Mouse (Mus musculus): ENCODE data around the gene Dapl1. TPM values are rescaled to one million over a fixed set of nuclear protein-coding genes. Genes with fewer than 3 reads are reported as not detected.

The Dapl1 gene
- total RNA-seq, 1 experiment from 2014 or later, result not detected

DNA sequence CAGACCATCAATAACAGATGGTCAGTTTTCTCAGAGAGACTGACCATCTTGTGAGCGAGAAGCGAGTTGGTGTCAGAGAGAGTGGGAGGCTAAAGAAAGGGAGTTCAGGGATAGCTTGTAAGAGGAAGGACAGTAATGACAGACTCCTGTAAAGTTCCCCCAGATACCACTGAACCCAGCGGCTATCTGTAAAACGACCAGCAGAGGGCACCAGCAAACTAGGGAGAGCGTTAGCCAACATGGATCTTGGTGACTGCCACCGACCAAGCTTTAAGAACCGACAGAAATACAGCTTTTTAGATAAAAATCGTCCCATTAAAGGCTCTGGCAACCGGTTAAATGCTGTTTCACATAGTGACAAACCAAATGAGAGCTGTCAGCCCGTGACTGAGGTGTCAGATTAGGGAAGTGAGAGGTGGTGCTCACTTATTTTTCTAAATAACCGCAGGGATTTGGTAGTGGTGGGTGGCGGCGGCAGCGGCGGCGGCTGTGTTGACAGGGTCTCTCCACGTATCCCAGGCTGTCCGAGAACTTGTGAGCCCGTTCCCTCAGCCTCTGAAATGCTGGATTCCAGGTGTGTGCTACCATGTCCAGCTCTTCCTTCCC is 37.7 kb downstream of the Dapl1 start:
- peak; percentile 86 to 87 for ATAC-seq (replicated peaks in 1 of 2; ENCODE audit: insufficient read depth in 1 of 2, low FRiP score in 2 of 2, low TSS enrichment in 1 of 2, low read depth in 1 of 2, poor library complexity in 2 of 2, severe bottlenecking in 2 of 2)

DNA sequence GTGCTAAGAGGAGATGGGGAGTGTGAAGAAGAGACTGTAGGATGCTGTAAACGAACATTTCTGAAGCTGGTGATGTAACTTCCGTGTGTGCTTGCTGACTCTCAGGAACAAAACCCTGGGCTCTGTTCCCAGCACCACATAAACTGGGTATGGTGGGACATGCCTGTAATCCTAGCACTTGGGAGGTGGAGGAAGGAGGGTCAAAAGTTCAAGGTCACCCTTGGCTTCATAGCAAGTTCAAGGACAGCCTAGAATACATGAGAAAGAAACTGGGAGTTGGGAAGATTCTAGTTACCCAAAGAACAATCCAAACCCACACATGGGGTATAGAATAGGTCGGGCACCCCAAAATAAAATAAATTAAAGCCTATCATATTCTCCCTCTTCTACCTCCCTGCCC is 39.1 kb downstream of the Dapl1 start:
- no peak for ATAC-seq (replicated peaks in 1 of 2; ENCODE audit: insufficient read depth in 1 of 2, low FRiP score in 2 of 2, low TSS enrichment in 1 of 2, low read depth in 1 of 2, poor library complexity in 2 of 2, severe bottlenecking in 2 of 2)

DNA sequence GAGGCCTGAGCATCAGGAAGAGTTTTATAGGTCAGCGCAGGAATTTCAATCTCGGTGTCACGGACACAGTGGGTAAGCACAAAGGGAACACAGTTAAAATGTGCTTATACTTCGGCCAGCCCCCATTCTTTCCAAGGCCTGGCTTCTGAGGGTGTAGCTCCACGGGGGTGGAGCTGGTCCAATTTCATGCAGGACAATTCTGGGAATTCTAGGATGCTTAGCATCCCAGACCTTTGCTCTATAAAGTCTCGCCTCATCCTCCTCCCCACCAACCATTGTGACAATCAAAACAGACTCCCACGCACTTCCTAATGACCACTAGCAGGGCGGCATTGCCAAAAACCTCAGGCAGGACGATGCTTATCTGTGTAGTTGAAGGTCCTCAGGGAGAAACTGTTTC is 42.4 kb downstream of the Dapl1 start:
- no peak for ATAC-seq (replicated peaks in 1 of 2; ENCODE audit: insufficient read depth in 1 of 2, low FRiP score in 2 of 2, low TSS enrichment in 1 of 2, low read depth in 1 of 2, poor library complexity in 2 of 2, severe bottlenecking in 2 of 2)

GRCm38 (mm10) chr2:59529574-59530080 is 45.2 kb downstream of the Dapl1 start:
- ATAC-seq (replicated peaks in 1 of 2; ENCODE audit: insufficient read depth in 1 of 2, low FRiP score in 2 of 2, low TSS enrichment in 1 of 2, low read depth in 1 of 2, poor library complexity in 2 of 2, severe bottlenecking in 2 of 2), result peak; percentile 32 to 53; a peak in 3 of 4 replicates

- ATAC-seq (replicated peaks in 1 of 2; ENCODE audit: insufficient read depth in 1 of 2, low FRiP score in 2 of 2, low TSS enrichment in 1 of 2, low read depth in 1 of 2, poor library complexity in 2 of 2, severe bottlenecking in 2 of 2), result no peak
Measured at GRCm38 (mm10) chr2:59530811-59531210, 46.4 kb downstream of the Dapl1 start.

DNA sequence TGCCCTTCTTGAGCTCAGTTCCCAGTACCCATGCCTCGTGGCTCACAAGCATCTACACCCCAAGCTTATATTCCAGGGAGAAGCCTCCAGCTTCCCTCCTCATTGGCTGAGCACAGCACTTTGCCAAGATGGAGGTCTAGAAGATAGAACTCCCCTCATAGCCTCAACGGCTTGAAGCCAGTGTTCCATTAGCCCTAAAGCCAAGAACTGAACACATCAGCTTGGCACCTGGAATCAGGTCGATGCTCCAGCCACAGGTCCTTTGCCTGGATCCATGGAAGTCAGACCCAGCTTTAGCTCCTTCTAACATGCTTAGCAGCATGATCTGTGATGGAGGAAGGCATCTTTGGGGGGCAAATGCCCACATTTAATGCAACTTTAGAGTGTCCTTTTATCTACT is 48.5 kb downstream of the Dapl1 start:
- no peak for ATAC-seq (replicated peaks in 1 of 2; ENCODE audit: insufficient read depth in 1 of 2, low FRiP score in 2 of 2, low TSS enrichment in 1 of 2, low read depth in 1 of 2, poor library complexity in 2 of 2, severe bottlenecking in 2 of 2)

DNA sequence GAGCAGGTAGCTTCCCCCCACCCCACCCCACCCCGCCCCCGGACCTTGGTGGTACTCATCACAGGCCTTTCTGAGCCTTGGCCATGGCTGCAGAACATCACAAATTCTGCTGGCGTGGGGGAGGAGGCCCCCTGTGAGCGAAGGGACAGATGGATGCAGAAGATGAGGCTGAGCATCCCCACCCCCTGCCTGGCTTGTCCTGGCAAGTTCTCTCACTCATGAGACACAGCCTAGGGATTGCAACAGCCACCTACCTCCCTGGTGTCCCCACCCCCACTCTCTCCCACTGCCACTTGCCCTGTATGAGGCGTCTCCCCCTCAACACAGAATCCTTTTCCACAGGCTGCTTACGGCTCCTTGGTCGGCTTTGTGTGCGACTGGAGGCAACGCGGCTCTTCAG is 49.1 kb downstream of the Dapl1 start:
- ATAC-seq (replicated peaks in 1 of 2; ENCODE audit: insufficient read depth in 1 of 2, low FRiP score in 2 of 2, low TSS enrichment in 1 of 2, low read depth in 1 of 2, poor library complexity in 2 of 2, severe bottlenecking in 2 of 2), result no peak

DNA sequence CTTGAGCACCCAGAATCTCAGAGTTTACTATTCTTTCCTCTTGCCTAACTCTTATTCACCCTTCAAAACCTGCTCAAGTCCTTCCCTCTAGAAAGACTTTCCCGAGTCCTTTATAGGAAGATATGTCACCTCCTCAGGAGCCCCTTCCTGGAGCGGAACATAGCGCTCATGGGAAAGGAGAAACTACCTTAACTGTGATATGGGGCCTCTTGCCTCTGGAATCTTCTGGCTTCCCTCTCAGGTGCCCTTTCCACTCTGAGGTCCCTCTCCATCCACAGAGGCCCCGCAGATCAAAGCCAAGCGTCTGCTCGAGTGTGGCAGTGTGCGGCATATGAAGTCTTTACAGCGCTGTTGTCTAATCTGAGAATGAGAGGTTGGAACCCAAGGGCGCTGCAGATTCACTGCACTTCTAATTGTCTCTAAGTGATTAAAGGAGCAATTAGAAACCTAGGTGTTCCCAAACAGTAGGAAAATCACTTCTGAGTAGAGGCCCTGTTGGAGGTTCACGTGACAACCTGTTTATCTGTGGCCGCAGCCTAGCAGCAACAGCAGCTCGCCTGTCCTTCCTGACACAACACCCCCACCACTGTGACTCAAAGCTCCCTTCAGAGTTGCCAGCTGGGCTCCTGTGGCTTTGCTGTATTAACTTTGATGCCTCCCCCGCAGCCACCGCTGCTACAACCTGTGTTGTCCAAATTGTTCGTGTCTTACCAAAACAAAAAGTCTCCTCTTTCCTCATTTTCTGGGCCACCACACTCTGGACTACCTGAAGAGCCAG is 49.7 kb downstream of the Dapl1 start:
- no peak for ATAC-seq (replicated peaks in 1 of 2; ENCODE audit: insufficient read depth in 1 of 2, low FRiP score in 2 of 2, low TSS enrichment in 1 of 2, low read depth in 1 of 2, poor library complexity in 2 of 2, severe bottlenecking in 2 of 2)

GRCm38 (mm10) chr2:59536958-59537357 is 52.5 kb downstream of the Dapl1 start:
- ATAC-seq (replicated peaks in 1 of 2; ENCODE audit: insufficient read depth in 1 of 2, low FRiP score in 2 of 2, low TSS enrichment in 1 of 2, low read depth in 1 of 2, poor library complexity in 2 of 2, severe bottlenecking in 2 of 2), result no peak

GRCm38 (mm10) chr2:59538031-59538430 is 53.6 kb downstream of the Dapl1 start:
- no peak for ATAC-seq (replicated peaks in 1 of 2; ENCODE audit: insufficient read depth in 1 of 2, low FRiP score in 2 of 2, low TSS enrichment in 1 of 2, low read depth in 1 of 2, poor library complexity in 2 of 2, severe bottlenecking in 2 of 2)

GRCm38 (mm10) chr2:59539796-59540195 is 55.3 kb downstream of the Dapl1 start:
- ATAC-seq (replicated peaks in 1 of 2; ENCODE audit: insufficient read depth in 1 of 2, low FRiP score in 2 of 2, low TSS enrichment in 1 of 2, low read depth in 1 of 2, poor library complexity in 2 of 2, severe bottlenecking in 2 of 2), result no peak

GRCm38 (mm10) chr2:59541121-59541887 is 56.9 kb downstream of the Dapl1 start:
- peak; percentile 62 to 80; a peak in 3 of 4 replicates for ATAC-seq (replicated peaks in 1 of 2; ENCODE audit: insufficient read depth in 1 of 2, low FRiP score in 2 of 2, low TSS enrichment in 1 of 2, low read depth in 1 of 2, poor library complexity in 2 of 2, severe bottlenecking in 2 of 2)

- no peak for ATAC-seq (replicated peaks in 1 of 2; ENCODE audit: insufficient read depth in 1 of 2, low FRiP score in 2 of 2, low TSS enrichment in 1 of 2, low read depth in 1 of 2, poor library complexity in 2 of 2, severe bottlenecking in 2 of 2)
Measured at GRCm38 (mm10) chr2:59543543-59544065, 59.2 kb downstream of the Dapl1 start.

DNA sequence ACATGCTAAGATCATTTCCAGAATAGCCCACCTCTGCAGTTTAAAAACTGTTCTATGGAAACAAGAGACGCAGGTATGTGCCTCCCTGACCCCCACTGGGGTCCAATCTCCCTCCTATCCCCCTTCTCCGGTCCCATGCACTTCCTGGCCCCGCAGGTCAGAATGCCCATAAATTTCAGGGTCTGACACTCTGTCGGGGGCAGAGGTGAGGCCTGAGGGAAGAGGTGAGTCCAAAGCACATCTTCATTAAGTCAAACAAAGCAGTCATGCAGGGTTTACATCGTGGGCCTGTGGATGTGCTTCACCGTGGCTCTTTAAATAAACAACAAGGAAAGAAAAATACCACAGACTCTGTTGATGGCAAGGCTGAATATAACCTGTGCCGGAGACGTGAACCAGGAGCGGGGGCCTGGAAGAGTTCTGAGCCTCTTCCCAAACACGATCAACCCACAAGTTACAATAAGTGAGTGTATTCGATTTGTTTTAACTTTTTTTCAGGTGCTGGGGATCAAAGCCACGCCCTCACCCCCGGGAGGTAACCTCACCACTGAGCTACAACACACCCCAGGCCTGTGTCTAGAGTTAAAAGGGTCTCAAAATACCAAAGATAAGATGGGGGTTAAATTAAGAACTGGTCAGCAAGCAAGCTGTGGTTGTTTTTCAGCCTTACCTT is 59.9 kb downstream of the Dapl1 start:
- no peak for ATAC-seq (replicated peaks in 1 of 2; ENCODE audit: insufficient read depth in 1 of 2, low FRiP score in 2 of 2, low TSS enrichment in 1 of 2, low read depth in 1 of 2, poor library complexity in 2 of 2, severe bottlenecking in 2 of 2)

DNA sequence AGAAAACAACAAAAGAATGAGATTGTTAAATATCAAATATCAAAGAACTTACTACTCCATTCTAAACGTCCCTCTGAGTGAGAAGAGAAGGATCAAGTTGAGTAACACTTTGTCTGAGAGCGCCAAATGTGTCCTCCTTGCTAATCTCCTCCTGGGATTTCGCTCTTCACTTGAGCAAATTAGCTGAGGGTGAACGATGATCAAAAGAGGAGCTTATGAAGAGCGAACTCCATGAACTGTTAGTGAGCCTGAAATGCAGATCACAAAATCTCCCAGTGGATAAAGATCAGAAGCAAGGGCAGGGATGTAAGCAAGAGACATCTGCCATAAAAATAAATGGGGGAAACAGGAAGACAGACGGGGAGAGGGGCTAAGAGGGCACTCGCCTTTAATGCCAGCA is 60.5 kb downstream of the Dapl1 start:
- ATAC-seq (replicated peaks in 1 of 2; ENCODE audit: insufficient read depth in 1 of 2, low FRiP score in 2 of 2, low TSS enrichment in 1 of 2, low read depth in 1 of 2, poor library complexity in 2 of 2, severe bottlenecking in 2 of 2), result no peak

DNA sequence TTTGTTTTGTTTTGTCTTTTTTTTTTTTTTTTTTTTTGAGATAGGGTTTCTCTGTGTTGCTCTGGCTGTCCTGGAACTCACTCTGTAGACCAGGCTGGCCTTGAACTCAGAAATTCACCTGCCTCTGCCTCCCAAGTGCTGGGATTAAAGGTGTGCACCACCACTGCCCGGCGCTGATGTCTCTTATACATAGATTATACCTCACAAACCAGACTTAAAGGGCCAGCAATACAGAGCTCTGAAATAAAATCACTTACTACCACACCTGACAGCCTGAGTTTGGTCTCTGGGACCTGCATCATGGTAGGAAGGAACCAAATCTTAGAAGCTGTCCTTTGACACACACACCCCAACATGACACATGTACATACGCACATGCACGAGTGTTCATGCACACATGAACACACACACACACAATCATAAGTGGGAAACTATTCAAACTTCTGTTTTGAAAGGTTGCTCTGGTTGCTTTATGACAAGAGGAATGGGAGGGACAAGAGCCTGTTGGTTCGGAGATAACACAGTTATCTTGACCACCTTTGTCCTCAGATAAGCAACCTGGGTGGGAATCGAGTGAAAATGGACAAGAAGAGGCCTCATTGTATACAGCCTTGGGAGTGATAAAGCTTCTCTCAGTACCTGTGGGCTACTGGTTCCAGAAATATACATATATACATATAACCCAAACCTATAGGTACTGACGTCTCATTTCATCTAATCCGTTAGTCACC is 63.1 kb downstream of the Dapl1 start:
- ATAC-seq (replicated peaks in 1 of 2; ENCODE audit: insufficient read depth in 1 of 2, low FRiP score in 2 of 2, low TSS enrichment in 1 of 2, low read depth in 1 of 2, poor library complexity in 2 of 2, severe bottlenecking in 2 of 2), result no peak

DNA sequence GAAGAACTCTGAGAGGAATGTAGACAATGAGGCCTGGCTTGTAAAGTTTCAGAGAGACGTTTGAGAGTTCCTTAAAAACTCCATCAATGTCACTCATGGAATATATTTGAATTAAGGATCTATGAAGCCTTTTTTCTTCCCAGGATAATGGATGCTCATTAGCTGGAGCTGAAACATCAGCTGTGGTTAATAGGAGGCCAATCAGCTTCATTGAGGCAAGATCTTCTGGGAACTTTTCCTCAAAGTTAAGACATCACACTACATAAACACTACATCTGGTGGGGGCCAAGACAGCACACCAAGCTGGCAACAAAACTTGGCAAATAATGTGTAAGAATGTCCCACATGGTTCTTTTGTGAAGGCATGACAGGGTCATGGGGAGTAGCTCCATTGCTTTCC is 68.3 kb downstream of the Dapl1 start:
- no peak for ATAC-seq (replicated peaks in 1 of 2; ENCODE audit: insufficient read depth in 1 of 2, low FRiP score in 2 of 2, low TSS enrichment in 1 of 2, low read depth in 1 of 2, poor library complexity in 2 of 2, severe bottlenecking in 2 of 2)
